Mouse (Mus musculus) brain, embryonic 14.5 days (tissue): ENCODE data around the gene Myo6.

Experiments used
- CTCF ChIP-seq: fragments of 200-500 bp; IDR thresholded peaks from 2 replicates; pipeline ENCODE4 v1.5.1; 2012; ENCODE audit warnings: inconsistent platforms, mild to moderate bottlenecking, moderate library complexity, borderline replicate concordance; ENCODE audit not compliant: insufficient read depth, insufficient read length; ENCODE audit errors: extremely low read depth
- POLR2A ChIP-seq: fragments of 200-500 bp; IDR thresholded peaks from 2 replicates; pipeline ENCODE4 v1.6.1; 2012; ENCODE audit warnings: mild to moderate bottlenecking, inconsistent platforms, borderline replicate concordance; ENCODE audit not compliant: poor library complexity, insufficient read depth, insufficient read length, severe bottlenecking; ENCODE audit errors: extremely low read depth

GRCm38 (mm10) chr9:80188324-80188893, 23.6 kb downstream of the Myo6 start:
- TF ChIP-seq POLR2A (no peak), CTCF (no peak)
